Mouse (Mus musculus) kidney, postnatal 25 days (tissue): ENCODE results near the gene Pard3b.

Experiments used
- DNase-seq, 2 experiments: peaks; one replicate each; pipeline ENCODE4 v3.0.0; 2021; ENCODE audit warnings: mixed read lengths in 2 of 2

The Pard3b gene

DNA sequence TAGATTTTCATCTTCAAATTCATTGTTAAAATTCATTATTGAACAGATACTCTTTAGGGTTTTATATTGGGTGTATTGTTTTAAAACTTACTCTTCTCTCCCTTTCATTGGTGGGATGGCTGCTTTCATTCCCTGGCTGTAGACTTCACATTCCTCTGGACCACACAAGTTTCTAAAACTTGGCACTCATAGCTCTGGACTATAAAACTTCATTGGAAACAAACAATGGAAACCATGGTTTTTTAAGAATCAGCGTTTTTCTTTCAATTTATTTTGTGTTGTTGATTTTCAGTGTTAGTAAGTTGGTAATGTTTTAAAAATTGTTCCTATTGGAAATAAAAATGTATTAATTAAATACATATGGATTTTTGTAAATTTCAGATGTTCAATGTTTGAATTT, 118.1 kb downstream of the Pard3b start:
- DNase-seq = no peak

DNA sequence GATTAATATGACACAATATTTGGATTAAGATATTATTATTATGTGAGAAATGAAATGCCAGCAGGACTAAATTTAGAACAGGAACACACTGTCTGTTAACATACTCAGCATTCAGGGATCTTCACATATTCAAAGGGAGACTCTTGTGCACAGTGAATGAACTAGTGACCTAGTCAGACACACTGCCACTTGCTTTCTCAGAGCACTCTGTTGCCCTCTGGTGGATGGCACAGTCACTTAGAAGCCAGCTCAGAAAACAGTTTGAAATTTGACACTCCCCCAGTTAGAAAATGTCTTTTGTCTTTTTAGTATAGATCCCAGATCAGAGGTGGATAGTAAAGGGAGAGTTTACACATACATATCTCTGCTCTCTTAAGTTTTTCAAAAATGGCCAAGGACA, 132.6 kb downstream of the Pard3b start:
- peak; percentile 74 to 88 for DNase-seq

DNA sequence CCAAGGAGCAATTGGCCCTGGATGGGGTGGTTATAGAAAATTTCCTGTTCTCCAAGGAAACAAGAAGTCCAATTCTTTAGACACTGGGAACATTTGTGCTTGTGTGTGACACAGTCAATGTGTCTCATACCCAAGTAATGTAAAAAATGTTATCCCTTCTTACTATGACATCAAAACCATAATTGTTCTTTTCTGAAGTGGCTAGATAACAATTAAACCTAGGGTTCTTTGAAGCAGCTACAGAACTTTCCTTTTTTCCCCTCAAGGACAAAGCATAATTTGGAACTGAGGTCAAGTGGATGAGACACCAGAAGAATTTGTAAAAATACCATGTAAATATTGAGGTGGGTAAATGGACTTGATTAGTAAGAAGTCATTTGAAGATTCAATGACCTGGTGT, 140.1 kb downstream of the Pard3b start:
- no peak for DNase-seq

DNA sequence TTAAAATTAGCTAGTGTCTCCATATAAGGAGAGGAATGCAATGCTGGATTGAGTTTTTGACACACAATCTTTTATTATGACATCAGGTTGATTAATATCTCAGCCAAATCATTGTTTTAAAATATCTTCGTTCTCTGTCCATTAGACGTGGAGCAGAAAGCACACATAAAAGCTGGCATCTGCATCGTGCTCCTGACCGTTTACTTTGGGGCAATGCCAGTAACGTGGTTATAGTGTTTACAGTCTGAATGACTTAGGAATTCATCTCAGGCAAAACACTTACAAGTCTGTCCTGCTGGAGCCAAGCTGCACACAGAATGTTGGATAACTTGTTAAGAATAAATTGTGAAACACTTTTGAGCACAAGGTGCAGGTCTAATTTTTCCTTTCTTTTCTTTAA, 141.3 kb downstream of the Pard3b start:
- peak; percentile 35 to 56 for DNase-seq

DNA sequence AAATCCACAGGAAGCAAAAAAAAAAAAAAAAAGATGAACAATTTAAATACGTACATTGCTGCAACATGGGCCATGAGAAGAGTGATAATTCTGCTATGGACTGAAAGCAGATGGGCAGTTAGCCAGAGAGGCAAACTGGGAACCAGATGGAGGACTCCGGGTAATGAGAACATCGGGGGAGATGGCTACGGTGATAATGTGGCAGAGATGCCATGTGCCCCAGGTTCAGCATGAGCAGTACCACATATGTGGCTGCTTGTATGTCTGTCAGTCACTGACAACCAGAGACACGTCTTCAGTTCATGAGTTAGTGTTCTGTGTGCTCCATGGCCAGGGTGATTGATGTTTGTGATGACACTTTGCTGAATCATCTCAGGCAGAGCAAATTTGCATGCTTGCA, 157.7 kb downstream of the Pard3b start:
- no peak for DNase-seq

DNA sequence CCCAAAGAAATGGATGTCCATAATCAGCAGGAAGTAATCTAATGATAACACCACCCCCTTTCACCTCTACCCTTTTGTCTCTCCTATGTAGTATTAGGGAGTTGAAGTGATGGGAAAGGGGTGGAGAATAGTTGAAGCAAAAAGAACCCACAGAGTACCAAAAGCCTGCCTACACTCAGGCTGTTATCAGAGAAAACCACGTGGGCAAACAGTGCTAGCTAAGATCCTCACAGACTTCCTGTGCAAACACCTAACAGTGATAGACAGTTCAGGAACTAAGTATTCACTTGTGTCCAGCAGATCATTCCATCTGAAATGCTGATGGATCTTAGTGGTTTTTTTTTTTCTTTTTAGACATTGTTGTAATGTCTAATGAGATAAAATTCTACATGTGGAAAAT, 181.6 kb downstream of the Pard3b start:
- DNase-seq = no peak

DNA sequence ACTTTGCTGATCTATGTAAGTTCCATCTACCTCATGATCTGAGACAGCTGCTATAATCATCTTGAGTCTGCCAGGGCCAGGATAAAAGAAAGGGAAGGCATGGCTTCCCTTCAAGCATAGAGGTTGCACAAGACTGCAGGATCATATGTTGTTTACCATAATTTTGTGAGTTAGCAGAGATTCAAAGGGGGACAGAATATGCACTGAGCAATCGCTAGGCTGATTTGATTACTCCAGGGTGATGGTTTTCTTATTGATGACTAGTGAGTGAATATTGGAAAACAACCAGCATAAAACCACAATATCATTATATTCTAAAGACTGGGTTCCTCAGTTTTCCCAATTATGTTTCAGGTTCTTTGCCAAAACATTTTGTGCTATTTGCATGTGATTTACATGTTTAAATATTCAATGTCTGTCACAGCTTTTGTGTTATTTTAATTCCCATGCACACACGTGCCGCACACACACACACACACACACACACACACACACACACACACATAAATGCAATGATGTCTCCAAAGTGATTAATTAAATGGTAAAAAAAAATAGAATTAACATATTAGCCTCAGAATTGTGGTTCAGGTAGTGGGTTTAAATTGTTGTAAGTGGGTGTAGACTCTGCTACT, 187.1 kb downstream of the Pard3b start:
- DNase-seq = no peak

DNA sequence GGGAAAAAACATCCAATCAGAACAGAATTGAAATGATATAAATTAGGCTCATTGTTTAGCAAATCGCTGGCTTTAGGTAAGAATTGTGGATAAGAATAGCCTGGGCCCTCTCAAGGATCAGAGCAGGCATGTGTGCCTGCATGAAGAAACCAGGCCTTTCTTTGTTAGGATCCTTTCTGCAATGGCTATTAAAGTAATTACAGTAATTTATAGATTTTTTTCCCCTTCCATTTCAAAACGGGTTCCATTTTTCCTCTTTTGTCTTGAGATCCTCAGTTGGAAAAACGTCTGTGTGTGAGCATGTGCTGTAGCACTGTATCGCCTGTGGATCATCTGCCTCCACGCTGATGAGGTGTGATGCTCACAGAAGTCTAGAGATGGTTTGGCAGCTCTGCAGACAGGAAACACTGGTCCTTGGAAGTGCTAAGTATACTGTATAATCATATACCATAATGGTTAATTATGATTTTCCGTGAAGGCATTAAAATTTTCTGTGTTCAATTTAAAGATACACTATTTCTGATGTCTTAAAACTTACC, 198.5 kb downstream of the Pard3b start:
- DNase-seq = no peak

DNA sequence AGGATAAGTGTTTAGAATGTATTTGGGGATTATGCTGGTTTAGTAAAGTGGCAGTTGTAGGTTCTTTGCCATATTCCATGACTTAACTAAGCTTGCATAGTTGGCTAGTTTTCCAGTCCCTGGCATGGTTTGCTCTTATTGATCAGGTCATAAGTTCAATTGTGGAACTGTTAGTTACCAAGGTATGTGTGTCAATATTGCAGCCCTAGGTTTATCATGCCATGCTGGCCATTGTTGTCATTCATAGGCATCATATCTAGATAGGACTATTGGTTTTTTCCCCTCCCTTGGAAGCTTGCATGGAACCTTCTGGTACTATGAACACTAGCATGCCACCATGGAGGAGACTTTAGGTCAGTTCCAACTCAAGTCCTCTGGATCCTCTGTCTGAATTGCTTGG, 208.0 kb downstream of the Pard3b start:
- DNase-seq = no peak

DNA sequence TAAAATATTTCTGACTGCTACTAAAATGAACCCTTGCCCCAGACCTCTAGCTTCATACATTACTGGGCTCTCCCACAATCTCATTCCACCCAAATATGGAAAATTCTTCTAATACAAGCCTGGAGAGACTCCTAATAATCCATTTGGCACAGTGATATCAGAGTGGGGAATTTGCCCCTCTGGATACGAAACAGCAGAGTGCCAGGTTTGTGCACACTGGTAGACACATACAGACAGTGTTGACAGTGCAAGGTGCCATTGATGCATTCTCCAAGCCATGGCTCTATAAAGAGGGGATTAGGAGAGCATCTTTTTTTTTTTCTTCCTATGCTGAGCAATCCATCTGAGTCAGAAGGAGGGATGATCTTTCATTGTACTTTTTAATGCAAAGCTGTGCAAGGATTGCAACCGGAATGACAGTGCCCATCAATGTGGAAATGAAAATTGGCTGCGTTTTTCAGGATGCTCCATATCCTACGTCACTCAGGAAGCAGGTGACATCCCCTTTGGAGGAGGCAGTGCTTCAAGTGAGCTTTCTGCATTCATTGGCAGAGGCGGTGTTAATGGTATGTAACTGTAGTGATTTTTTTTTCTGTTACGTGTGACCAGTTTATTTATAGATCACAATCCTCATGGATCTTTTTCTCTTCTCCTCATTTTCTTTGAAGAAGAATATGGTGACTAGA, 210.5 kb downstream of the Pard3b start:
- no peak for DNase-seq

DNA sequence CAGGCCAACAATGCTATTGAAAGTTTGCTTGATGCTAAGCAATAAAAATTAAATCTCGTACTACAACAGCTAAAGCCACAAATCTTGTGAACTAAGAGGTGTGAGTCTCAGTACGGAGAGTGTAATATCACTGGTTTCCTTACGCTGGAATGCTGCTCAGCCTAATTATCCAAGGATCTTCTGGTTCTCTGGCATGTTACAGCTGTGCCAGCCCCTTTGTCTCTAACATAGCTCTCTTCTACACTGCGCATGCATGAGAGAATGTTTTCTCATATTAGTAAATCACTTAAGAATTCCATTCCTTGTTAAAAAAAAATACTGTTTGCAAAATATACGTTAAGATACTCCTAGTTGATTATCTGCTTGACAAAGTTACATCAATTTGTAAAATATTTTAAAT, 211.8 kb downstream of the Pard3b start:
- DNase-seq = no peak

DNA sequence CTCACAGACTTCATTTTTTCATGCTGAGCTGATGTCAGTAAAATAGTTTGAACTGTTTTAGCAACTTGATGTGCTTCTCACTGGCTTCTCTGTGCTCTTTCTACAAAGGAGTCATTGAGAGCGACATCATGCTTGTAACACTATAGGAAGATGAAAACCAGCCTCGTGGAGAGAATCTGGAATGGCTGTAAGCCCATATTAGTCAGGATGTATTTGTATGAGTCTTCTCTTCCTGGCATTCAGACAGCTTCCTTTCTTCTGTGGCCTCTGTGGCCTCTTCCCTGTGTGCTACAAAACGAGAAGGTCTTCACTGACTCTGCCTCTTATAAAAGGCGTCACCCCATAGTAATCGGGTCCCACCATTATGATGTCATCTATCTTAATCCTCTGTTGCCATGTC, 212.6 kb downstream of the Pard3b start:
- DNase-seq = no peak

DNA sequence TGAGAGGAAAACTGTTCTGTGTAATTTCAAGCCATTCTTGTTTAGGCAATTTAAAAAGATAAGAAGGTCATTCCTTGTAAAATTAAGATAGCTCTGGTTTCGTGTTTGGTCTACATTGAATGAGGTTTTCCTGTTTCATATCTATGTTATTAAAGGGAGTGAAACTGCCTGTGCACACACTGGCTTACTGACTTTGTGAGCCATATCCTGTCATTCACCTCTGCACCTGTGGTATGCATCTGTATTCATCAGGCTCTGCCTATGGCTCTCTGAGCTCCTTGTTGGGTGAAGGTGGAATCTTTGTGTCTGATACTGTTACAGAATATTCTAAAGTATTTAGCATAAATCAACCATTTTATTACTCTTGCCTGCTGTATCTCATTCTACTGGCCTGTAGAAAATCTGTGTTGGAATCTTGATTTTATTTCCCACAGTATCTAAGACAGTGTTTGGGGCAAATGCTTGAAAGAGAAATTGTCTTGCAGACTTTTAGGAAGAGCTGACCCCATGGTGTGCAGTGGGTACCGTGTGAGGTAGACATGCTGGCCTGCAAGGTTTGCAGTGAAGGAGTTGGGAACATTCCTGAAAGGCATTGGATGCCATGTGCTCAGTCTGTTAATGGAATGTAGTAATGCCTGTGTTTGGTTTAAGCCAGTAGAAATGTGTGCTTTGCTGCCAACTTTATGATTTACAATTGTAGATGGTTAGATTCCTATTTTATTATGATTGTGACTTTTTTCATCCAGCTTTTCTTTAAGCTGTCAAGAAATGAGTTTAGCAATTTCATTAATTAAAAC, 228.9 kb downstream of the Pard3b start:
- no peak for DNase-seq

DNA sequence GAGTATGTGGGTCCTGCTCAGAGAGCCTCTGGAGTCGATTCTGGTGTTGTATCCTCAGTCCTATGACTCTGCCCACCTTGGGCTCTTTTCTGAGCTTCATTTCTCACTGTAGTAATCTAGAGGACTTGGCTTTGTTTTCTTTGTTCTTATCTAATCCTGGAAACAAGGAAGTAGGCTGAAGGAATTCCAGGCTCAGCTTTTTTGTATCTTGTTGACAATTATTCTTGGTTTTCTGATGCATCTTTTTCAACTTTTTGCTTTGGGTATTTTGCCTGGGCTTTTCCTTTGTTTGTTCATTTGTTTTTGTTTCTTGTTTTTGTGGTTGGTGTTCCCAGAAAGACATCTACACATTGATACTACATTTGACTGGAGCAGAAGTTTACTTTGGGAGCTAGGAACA, 236.3 kb downstream of the Pard3b start:
- no peak for DNase-seq

DNA sequence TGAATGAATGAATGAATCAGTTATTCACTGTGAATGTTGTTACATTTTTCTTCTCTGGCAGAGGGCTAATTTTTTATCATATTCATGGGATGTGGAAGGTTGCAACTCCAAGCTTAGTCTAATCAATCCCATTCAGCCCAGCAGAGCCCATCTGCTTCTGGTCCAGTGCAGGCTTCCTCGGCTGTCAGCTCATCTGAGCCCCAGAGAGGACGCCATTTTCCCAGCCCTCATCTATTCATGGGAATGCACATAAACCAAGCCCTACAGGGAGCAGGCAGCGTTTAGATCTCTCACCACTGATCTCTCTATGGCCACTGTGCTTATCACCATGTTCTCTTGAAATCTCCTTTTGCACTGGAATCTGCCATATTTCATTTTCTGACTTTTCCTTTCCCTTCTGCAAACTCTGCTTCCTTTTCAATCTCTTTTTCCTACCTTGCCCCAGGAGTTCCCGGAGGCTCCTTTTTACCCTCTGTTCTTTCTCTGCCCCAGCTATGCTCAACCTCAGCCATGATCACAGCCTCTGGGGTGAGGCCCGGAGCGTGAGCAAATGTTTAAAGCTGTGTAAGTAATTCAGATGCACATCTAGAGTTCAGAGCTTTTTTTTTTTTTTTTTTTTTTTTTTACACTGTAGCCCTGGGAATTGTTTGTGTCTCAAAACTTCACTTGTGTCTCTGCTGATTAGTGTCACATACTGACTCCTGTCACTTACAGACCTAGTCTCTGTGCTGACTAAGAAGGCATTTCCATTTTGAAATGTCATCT, 241.3 kb downstream of the Pard3b start:
- no peak for DNase-seq

DNA sequence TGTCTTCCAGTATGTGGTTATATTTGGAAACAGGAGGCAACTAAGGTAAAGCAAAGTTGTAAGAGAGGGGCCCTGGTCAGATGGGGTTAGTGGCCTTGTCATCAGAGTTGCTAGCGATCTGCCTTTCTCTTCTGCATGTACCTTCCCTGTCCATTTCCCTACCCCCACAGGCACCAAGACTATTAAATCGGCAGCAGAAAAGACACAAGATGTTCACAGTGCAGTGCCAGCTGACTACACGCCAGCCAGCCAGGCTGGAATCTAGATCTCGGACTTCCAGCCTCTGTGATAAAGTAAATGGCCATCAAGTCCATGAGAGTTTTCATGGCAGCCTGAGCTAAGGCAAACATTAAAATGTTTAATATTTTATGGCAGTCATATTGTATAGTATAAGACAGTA, 257.4 kb downstream of the Pard3b start:
- DNase-seq = no peak

DNA sequence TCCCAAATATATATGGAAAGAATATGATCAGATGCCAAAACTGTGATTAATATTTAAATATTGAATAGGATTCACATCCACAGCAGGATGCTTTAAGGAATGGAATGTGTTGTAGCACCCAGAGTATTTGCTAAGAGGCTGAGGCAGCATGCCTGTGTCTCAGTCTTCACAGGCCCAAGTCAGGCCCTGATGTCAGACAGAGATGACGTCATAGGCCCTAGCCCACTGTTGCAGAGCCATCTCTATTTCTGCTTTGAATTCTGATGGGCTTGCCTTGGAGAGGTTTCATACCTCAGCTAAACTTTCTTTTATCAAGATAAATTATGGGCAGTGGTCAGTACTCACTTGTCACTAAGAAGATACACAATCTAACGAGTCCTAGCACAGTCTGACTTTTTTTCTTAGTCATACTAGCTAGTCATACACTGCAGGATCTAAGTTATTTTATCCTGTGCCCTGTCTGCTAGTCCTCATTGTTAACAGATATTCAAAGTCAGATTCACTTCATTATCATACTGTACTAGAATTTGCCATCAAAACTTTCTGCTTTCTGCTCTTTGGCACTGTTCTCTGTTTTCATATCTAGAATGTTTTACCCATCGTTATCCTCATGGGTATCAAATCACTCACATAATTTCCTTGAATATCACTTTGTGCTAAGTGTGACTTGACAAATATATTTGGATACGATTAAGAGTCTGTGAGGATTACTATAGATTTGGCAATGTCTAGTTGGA, 264.8 kb downstream of the Pard3b start:
- no peak for DNase-seq

DNA sequence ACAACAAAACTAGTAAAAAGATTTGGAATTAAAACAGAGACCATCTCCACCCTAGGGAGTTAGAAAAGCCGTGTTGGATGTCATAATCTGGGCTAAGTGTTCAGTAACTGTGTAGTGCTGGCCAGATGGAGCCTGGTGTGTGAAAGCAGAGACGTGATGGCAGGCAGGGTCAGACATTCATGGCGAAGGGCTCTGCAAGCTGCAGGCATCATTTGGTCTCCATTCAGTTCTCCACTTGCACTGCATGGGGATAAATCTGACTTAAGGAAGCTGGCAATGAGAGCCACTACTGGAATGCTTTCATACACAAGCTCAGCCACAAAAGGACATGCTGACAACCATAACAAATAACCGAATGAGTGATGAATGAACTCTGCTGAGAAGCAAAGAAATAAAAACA, 265.4 kb downstream of the Pard3b start:
- no peak for DNase-seq

DNA sequence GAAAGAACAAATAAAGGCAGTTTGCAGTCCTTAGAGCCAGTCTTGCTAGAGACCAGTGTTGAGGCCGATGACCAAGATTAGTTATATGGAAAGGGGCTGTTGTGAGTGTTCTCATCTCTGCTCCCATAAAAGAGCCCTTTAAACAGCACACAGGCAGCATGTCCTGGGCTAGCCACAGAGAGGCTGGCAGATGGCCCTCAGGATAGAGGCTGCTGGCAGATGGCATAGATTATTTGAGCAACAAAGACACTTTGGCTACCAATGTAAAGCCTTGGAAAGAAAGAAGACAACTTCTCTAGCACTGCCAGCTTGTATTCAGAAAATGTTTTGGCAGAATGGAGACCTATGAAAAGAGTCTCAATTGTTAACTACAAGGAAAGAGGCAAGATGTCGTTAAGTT, 274.3 kb downstream of the Pard3b start:
- DNase-seq = no peak

DNA sequence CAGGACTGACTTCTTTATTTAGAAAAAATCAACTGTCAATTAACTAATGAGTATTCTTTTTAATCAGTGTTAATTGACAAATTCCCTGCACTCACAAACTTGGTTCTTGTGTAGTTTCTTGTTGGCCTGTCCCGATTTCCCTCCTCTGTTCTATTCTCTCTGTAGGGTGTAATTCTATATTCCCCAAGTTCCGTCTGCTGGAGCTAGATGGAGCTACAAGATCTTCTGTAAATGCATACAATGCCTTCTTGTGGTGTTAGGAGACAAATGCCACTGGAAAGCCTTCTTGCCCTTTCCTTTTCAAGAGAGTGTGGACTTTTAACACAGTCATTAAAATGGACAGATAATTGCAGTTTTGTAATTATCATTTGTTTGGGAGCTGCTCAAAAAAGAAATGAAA, 286.3 kb downstream of the Pard3b start:
- DNase-seq = no peak

DNA sequence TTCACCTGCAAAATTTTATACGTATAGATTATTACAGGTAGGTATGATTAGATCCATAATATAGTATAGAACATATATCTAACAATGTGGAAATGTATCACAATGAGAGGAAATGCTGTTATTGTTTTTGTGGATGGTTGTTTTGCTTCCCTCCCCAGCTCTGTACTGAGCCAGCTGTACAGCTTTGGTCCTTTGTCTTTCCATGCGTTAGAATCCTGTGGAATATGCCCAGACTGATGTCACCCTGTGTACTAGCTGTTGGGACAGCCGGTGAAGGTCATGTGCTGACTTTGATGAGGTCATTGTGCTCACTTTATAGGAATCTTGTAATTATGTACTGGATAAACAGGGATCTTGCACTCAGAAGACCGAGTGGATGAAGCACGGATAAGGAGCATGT, 286.9 kb downstream of the Pard3b start:
- no peak for DNase-seq

DNA sequence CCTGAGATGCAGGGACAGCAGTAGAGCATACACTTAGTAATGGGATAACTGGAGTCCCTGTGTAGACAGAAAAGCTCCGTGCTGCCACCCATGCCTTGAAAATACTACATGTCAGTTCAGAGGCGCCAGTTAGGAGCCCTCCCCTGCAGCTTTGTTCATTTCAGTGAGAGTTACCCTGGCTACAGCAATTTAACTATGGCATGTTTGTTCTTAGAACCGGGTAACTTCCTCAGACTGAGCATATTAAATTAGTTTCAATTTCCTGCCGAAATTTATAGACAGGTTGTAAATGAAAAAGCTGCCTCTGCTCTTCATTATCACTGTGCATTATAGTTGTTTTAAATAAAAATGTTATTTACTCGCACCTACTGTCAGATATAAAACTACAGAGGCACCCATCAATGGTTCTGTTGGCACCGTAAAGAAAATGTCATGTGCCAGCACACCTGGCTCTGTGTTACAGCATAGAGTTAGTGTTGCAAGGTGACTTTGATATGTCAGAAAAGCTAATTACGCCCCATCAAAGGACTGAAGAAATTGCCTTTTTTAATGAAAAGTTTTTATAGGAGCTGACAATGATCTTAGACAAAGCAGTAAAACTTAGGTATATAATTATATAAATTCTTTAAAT, 289.6 kb downstream of the Pard3b start:
- DNase-seq = no peak
